8 mouse cellular contexts compared by ENCODE assay signal in the genomic region with DNA sequence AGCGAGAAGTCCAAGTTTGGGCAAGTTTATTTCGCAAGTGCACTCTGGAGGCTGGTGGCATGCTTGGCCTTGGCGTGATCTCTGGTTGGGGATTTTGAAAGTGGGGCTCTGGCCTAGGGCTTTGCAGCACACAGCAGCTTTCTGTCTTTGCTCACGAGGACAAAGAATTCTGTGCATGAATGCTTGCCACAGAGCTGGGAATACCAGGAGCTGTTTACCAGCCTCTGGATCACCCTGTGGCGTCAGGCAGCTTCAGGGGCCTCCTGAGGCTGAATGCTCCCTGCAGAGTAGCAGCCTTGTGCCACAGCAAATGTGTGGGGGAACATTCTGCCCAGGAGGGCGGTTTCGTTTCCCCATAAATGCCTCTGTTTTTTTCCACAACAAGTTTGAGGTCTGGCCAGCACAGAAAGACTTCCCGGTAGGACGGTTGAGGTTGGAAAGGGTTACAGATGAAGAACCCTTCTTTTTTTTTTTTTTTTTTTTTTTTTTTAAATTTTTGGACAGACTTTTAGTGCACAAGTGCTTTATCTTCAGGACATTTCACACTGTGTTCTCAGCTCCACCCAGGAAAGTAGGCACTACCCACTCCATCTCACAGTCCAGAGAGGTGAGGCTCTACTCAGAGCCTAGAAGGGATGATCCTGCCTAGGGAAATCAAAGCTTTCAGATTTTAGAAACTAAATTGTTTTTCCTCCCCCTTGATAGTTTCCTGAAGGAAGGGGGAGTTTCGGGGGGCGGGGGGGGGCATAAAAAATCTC. TPM values are rescaled to one million over a fixed set of nuclear protein-coding genes. Genes with fewer than 3 reads are reported as not detected.
DNase-seq lines count a peak whose midpoint lies in the region; ATAC-seq and TF ChIP-seq lines count a peak whose summit lies in the region.

No protein-coding gene starts in this region.

- H3K36me3 ChIP-seq in embryonic facial prominence, embryonic 13.5 days = peaks cover 29% of the 10 kb centered on the region
- peaks cover under 1% of the 10 kb centered on the region; the same call in 1 of the 2 replicates for H3K36me3 ChIP-seq in embryonic facial prominence, embryonic 10.5 days (replicated peaks)
- H3K36me3 ChIP-seq in testis, adult 2 months (ENCODE audit: control insufficient read depth, insufficient read depth, low read length) = no peaks in the 10 kb centered on the region
- H3K36me3 ChIP-seq in heart, embryonic 14.5 days (ENCODE audit: control insufficient read depth, insufficient read depth, low read length) = peaks cover 30% of the 10 kb centered on the region

- H3K9ac ChIP-seq in embryonic facial prominence, embryonic 13.5 days = no peak overlapping the region
- H3K9ac ChIP-seq in heart, embryonic 14.5 days (ENCODE audit: low read length) = no peak overlapping the region

- WGBS in embryonic facial prominence, embryonic 13.5 days = 45% methylated on average over 11 of the region's 11 CpGs
- 60% methylated on average over 11 of the region's 11 CpGs for WGBS in embryonic facial prominence, embryonic 10.5 days
- WGBS in heart, embryonic 14.5 days = 45% methylated on average over 11 of the region's 11 CpGs

- H3K4me3 ChIP-seq in embryonic facial prominence, embryonic 13.5 days = no peak overlapping the region
- H3K4me3 ChIP-seq in embryonic facial prominence, embryonic 10.5 days = no peak overlapping the region
- H3K4me3 ChIP-seq in testis, adult 2 months (ENCODE audit: control insufficient read depth, low read depth, low read length) = no peak overlapping the region
- no peak overlapping the region for H3K4me3 ChIP-seq in heart, embryonic 14.5 days (ENCODE audit: control insufficient read depth in 1 of 2, insufficient read depth in 1 of 2, low read depth in 1 of 2, low read length in 2 of 2)

- no peak for TF ChIP-seq CTCF in testis, adult 2 months (IDR thresholded peaks at IDR 0.05; ENCODE audit: control insufficient read depth, insufficient read depth, insufficient replicate concordance, low read depth, low read length)

- peak overlapping the region; percentile 66 for H3K27ac ChIP-seq in embryonic facial prominence, embryonic 13.5 days
- no peak overlapping the region for H3K27ac ChIP-seq in embryonic facial prominence, embryonic 10.5 days (replicated peaks)
- peak overlapping the region; percentile 69 for H3K27ac ChIP-seq in testis, adult 2 months (ENCODE audit: control insufficient read depth, insufficient read depth, low read depth, low read length)
- peak overlapping the region; percentile 50 to 65 for H3K27ac ChIP-seq in heart, embryonic 14.5 days (replicated peaks in 1 of 2; ENCODE audit: control insufficient read depth in 1 of 2, insufficient read depth in 1 of 2, low read depth in 2 of 2, low read length in 2 of 2)

- no peaks in the 10 kb centered on the region for H3K27me3 ChIP-seq in embryonic facial prominence, embryonic 13.5 days
- H3K27me3 ChIP-seq in embryonic facial prominence, embryonic 10.5 days (replicated peaks; ENCODE audit: low read depth, poor library complexity, severe bottlenecking) = no peaks in the 10 kb centered on the region
- no peaks in the 10 kb centered on the region for H3K27me3 ChIP-seq in testis, adult 2 months (ENCODE audit: control insufficient read depth, insufficient read depth, low read length)
- H3K27me3 ChIP-seq in heart, embryonic 14.5 days (ENCODE audit: control insufficient read depth, insufficient read depth, low read length) = no peaks in the 10 kb centered on the region

- no peak for TF ChIP-seq POLR2A in testis, adult 2 months (IDR thresholded peaks at IDR 0.05; ENCODE audit: control insufficient read depth, low read depth, low read length)

- no peak for DNase-seq in embryonic facial prominence, embryonic 10.5 days (ENCODE audit: low spot score)
- no peak for DNase-seq in testis, postnatal 14 days (ENCODE audit: low spot score)
- DNase-seq in layer of hippocampus, adult 9-11 months = peak; percentile 68
- DNase-seq in urinary bladder, postnatal 10 days (ENCODE audit: low spot score) = no peak

- no peaks in the 10 kb centered on the region for H3K9me3 ChIP-seq in embryonic facial prominence, embryonic 13.5 days
- H3K9me3 ChIP-seq in embryonic facial prominence, embryonic 10.5 days = no peaks in the 10 kb centered on the region
- H3K9me3 ChIP-seq in heart, embryonic 14.5 days (ENCODE audit: control insufficient read depth, low read length) = no peaks in the 10 kb centered on the region

- ATAC-seq in embryonic facial prominence, embryonic 13.5 days (ENCODE audit: insufficient number of reproducible peaks, insufficient read depth, low FRiP score, low TSS enrichment, low read depth) = no peak
- no peak for ATAC-seq in heart, embryonic 14.5 days (ENCODE audit: insufficient number of reproducible peaks, insufficient read depth, low FRiP score, low read depth)
- ATAC-seq in neutrophil, adult 5-6 weeks (ENCODE audit: extremely low read depth, insufficient number of reproducible peaks, low FRiP score, poor library complexity, severe bottlenecking) = peak; percentile 39; the same call in 1 of the 2 replicates

- H3K4me2 ChIP-seq in embryonic facial prominence, embryonic 13.5 days = no peak overlapping the region
- H3K4me2 ChIP-seq in heart, embryonic 14.5 days (ENCODE audit: low read length) = no peak overlapping the region

- peaks cover 32% of the 10 kb centered on the region for H3K4me1 ChIP-seq in embryonic facial prominence, embryonic 13.5 days
- peaks cover 8% of the 10 kb centered on the region for H3K4me1 ChIP-seq in embryonic facial prominence, embryonic 10.5 days
- no peaks in the 10 kb centered on the region for H3K4me1 ChIP-seq in testis, adult 2 months (ENCODE audit: control insufficient read depth, insufficient read depth, low read length)
- peaks cover 18 to 34% of the 10 kb centered on the region in 2 experiments for H3K4me1 ChIP-seq in heart, embryonic 14.5 days (ENCODE audit: control insufficient read depth in 2 of 2, insufficient read depth in 2 of 2, low read length in 2 of 2)

RNA-seq across cellular contexts. Expression of a gene that starts 34.1 kb away (rescaled TPM):
- polyA plus RNA-seq in embryonic facial prominence, embryonic 13.5 days (2015; fragmentation: Nextera tagmentation; extraction: Ambion mirVana) = 51.0 and 57.8 TPM in 2 replicates
- polyA plus RNA-seq in embryonic facial prominence, embryonic 10.5 days (2016; fragmentation: Nextera tagmentation; extraction: Ambion mirVana) = 9.3 and 10.0 TPM in 2 replicates
- 1.6 and 2.3 TPM in 2 replicates for polyA plus RNA-seq in testis, adult 2 months (2012; rRNA removed)
- 29.4 and 30.6 TPM in 2 replicates for polyA plus RNA-seq in heart, embryonic 14.5 days (2014; fragmentation: Nextera tagmentation; extraction: Ambion mirVana)
- 181 and 193 TPM in 2 replicates for total RNA-seq in neutrophil, adult 5-6 weeks (2017)

RNA-seq across cellular contexts. Expression of a gene that starts 56.4 kb away (rescaled TPM):
- polyA plus RNA-seq in embryonic facial prominence, embryonic 13.5 days (2015; fragmentation: Nextera tagmentation; extraction: Ambion mirVana) = 481 and 529 TPM in 2 replicates
- 550 and 554 TPM in 2 replicates for polyA plus RNA-seq in embryonic facial prominence, embryonic 10.5 days (2016; fragmentation: Nextera tagmentation; extraction: Ambion mirVana)
- 442 and 506 TPM in 2 replicates for polyA plus RNA-seq in testis, adult 2 months (2012; rRNA removed)
- 234 and 253 TPM in 2 replicates for polyA plus RNA-seq in heart, embryonic 14.5 days (2014; fragmentation: Nextera tagmentation; extraction: Ambion mirVana)
- total RNA-seq in neutrophil, adult 5-6 weeks (2017) = 345 and 391 TPM in 2 replicates
